Mouse (Mus musculus): Measurements from ENCODE around the gene Trp53bp1. TPM values are rescaled to one million over a fixed set of nuclear protein-coding genes. Genes with fewer than 3 reads are reported as not detected.
A peak's percentile ranks its signal among the peaks of the same experiment; 100 is the strongest.

Gene Trp53bp1
- polyA plus RNA-seq, 1 experiment from 2014 or later: 170 TPM

DNA sequence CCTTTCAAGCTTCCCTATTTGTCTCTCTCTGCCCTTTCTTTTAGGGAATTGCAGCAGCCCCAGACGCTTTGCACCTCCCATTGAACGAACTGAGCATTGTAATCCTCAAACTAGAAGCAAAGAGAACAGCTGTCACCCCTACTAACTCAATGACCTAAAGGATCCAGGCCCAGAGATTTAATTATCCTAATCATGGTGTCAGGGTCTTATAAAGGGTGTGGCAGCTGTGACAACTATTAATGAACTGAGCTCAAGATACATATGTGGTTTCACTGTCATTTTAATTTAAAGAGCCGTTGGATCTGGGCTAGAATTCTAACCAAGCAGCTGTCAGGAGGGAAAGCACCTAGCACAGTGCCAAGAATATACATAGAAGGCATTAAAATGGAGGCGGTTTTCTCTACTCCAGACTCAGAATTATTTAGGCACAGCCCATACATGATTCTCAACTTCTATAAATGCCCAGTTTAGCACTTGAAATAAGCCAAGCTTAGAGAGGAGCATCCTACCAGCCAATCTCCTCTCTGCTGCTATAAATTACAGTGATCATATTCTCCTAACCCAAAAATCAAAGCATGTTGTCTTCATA, 815 bp upstream of the Trp53bp1 start:
- H3K9me3 ChIP-seq (replicated peaks; ENCODE audit: control insufficient read depth, low read length, poor library complexity, severe bottlenecking): no peaks in the 10 kb centered on the region
- H3K4me3 ChIP-seq (ENCODE audit: low read depth, low read length): peak overlapping the region; percentile 85
- H3K36me3 ChIP-seq (ENCODE audit: control insufficient read depth, insufficient read depth, low read length): peaks cover 7% of the 10 kb centered on the region
- H3K27me3 ChIP-seq (ENCODE audit: control insufficient read depth, insufficient read depth, low read depth, low read length): no peaks in the 10 kb centered on the region
- peak overlapping the region; percentile 67 for H3K4me2 ChIP-seq (ENCODE audit: low read length)
- peak overlapping the region; percentile 98 for H3K27ac ChIP-seq (ENCODE audit: low read length)
- H3K9ac ChIP-seq (ENCODE audit: low read depth, low read length): peak overlapping the region; percentile 62
- ATAC-seq: peak; percentile 2; the same call in 1 of the 2 replicates
- peaks cover 38% of the 10 kb centered on the region for H3K4me1 ChIP-seq (ENCODE audit: control insufficient read depth, insufficient read depth, low read length)
- 6% methylated on average over 4 of the region's 4 CpGs for WGBS

DNA sequence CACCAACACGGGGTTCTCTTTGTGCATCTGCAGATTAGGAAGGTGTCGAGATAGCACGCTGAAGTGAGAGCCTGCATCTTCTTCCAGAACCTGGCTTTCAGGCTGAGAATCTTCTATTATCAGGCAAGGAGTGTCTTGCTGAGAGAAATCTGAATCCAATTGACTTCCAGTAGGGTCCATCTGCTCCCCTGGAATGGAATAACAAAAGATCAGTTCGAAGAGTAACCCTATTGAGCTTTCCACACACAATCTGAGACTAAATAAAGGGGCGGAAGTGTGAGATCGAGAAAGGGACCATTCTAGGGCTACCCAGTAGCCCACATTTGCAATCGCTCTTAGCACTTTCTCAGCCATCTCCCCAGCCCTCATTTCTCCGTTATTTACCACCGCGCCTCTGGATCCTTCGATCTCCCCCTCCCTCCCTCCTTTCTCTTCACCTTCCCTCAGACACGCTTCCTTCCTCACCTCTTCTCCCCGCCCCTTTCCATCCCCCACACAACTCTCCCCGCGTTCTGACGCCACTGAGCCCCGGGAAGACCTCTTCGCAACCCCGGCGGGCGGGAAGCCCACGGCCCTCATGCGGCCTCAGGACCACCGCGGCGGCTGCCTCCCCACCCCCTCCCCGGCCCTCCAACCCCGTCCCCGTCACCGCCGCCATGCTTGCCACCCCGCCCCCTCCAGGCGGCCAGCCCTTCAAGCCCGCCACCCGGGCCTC, 529 bp downstream of the Trp53bp1 start:
- H3K9ac ChIP-seq (ENCODE audit: low read depth, low read length): peak overlapping the region; percentile 92
- H3K27ac ChIP-seq (ENCODE audit: low read length): peak overlapping the region; percentile 98
- no peaks in the 10 kb centered on the region for H3K9me3 ChIP-seq (replicated peaks; ENCODE audit: control insufficient read depth, low read length, poor library complexity, severe bottlenecking)
- H3K27me3 ChIP-seq (ENCODE audit: control insufficient read depth, insufficient read depth, low read depth, low read length): no peaks in the 10 kb centered on the region
- under 1% methylated on average over 30 of the region's 35 CpGs for WGBS
- peaks cover 10% of the 10 kb centered on the region for H3K36me3 ChIP-seq (ENCODE audit: control insufficient read depth, insufficient read depth, low read length)
- peaks cover 44% of the 10 kb centered on the region for H3K4me1 ChIP-seq (ENCODE audit: control insufficient read depth, insufficient read depth, low read length)
- H3K4me3 ChIP-seq (ENCODE audit: low read depth, low read length): peak overlapping the region; percentile 85
- ATAC-seq: peak; percentile 88
- H3K4me2 ChIP-seq (ENCODE audit: low read length): peak overlapping the region; percentile 74

DNA sequence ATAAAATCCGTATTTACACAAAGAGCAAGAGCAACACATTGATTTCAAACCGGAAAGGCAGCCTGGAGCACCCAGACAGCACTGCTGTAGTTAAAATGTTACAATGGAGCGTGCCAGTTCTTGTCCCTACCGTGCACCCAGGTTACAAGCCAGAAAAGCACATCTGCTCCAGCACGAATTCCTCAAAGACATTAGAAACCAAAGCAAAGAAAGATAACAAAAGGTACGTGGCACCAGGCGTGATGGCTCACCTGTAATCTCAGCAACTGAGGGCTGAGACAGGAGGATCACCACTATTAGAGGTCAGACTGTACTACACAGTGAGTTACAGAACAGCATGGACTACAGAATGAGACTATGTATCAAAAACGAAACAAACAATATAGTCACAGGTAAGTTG, 2.8 kb downstream of the Trp53bp1 start:
- no peak overlapping the region for H3K27ac ChIP-seq (ENCODE audit: low read length)
- H3K4me1 ChIP-seq (ENCODE audit: control insufficient read depth, insufficient read depth, low read length): peaks cover 45% of the 10 kb centered on the region
- no peak overlapping the region; the same call in 1 of the 2 replicates for H3K4me2 ChIP-seq (ENCODE audit: low read length)
- H3K36me3 ChIP-seq (ENCODE audit: control insufficient read depth, insufficient read depth, low read length): peaks cover 10% of the 10 kb centered on the region
- no peak overlapping the region for H3K9ac ChIP-seq (ENCODE audit: low read depth, low read length)
- 77% methylated on average over 8 of the region's 8 CpGs for WGBS
- ATAC-seq: no peak
- no peaks in the 10 kb centered on the region for H3K27me3 ChIP-seq (ENCODE audit: control insufficient read depth, insufficient read depth, low read depth, low read length)
- no peak overlapping the region for H3K4me3 ChIP-seq (ENCODE audit: low read depth, low read length)
- no peaks in the 10 kb centered on the region for H3K9me3 ChIP-seq (replicated peaks; ENCODE audit: control insufficient read depth, low read length, poor library complexity, severe bottlenecking)

DNA sequence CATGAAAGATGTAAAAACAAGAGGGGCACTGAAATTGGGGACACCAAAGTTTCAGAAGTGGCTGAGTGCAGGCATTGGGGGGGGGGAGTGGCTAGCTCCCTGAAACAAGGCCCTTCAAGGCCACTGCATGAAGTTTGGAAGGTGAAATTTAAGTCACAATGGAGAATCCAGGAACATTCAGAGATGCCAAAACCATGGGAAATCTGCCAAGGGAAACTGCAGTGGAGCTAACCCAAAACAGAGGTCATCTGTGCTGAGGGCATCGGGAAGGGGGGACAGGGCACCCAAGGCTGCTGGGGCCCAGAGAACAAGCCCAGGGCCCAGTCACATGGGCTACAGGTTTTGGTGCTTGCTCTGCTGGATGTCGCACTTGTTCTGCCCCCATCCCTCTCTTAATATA, 21.4 kb downstream of the Trp53bp1 start:
- Histone ChIP-seq H3K9ac (ENCODE audit: low read depth, low read length) (no peak overlapping the region), H3K36me3 (ENCODE audit: control insufficient read depth, insufficient read depth, low read length) (peaks cover 77% of the 10 kb centered on the region), H3K4me2 (ENCODE audit: low read length) (no peak overlapping the region), H3K4me1 (ENCODE audit: control insufficient read depth, insufficient read depth, low read length) (no peaks in the 10 kb centered on the region), H3K27ac (ENCODE audit: low read length) (no peak overlapping the region), H3K27me3 (ENCODE audit: control insufficient read depth, insufficient read depth, low read depth, low read length) (no peaks in the 10 kb centered on the region), H3K4me3 (ENCODE audit: low read depth, low read length) (no peak overlapping the region), H3K9me3 (replicated peaks; ENCODE audit: control insufficient read depth, low read length, poor library complexity, severe bottlenecking) (no peaks in the 10 kb centered on the region)
- no peak for ATAC-seq
- WGBS: 100% methylated on average over 2 of the region's 2 CpGs

DNA sequence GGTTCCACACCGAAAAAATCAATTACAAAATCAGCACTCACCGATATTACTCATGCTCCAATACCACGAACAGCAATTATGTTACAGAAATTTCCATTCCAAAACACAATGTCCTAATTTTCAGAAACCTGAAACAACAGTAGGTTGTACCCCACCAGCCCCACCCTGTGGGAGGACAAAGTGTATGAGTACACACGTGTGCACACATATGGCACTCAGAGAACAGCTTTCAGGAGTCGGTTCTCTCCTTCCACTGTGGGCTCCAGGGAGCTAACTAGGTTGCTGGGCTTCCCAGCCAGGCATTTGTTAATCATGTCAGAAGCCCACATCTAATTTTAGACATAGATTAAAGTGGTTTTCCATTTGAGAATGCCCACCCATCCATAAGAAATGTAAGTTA, 27.1 kb downstream of the Trp53bp1 start:
- WGBS: 95% methylated on average over 5 of the region's 5 CpGs
- no peak overlapping the region for H3K9ac ChIP-seq (ENCODE audit: low read depth, low read length)
- H3K4me2 ChIP-seq (ENCODE audit: low read length): no peak overlapping the region
- no peak overlapping the region for H3K27ac ChIP-seq (ENCODE audit: low read length)
- no peaks in the 10 kb centered on the region for H3K4me1 ChIP-seq (ENCODE audit: control insufficient read depth, insufficient read depth, low read length)
- H3K9me3 ChIP-seq (replicated peaks; ENCODE audit: control insufficient read depth, low read length, poor library complexity, severe bottlenecking): no peaks in the 10 kb centered on the region
- H3K36me3 ChIP-seq (ENCODE audit: control insufficient read depth, insufficient read depth, low read length): peaks cover 39% of the 10 kb centered on the region
- ATAC-seq: no peak
- no peaks in the 10 kb centered on the region for H3K27me3 ChIP-seq (ENCODE audit: control insufficient read depth, insufficient read depth, low read depth, low read length)
- no peak overlapping the region for H3K4me3 ChIP-seq (ENCODE audit: low read depth, low read length)

DNA sequence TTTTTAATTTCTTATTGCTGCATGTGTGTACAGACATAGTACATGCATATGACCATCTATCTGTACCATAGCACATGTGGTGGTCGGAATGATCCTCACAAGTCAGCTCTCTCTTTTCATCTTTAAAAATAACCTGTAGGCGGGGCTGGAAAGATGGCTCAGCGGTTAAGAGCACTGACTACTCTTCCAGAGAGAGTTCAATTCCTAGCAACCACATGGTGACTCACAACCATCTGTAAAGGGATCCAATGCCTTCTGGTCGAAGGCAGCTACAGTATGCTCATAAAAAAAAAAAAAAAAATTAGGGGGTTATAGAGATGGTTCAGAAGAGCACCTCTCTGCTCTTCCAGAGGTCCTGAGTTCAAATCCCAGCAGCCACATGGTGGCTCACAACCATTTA, 31.8 kb downstream of the Trp53bp1 start:
- WGBS: 93% methylated on average over 4 of the region's 4 CpGs
- no peak for ATAC-seq
- H3K4me3 ChIP-seq (ENCODE audit: low read depth, low read length): no peak overlapping the region
- no peak overlapping the region for H3K9ac ChIP-seq (ENCODE audit: low read depth, low read length)
- H3K4me1 ChIP-seq (ENCODE audit: control insufficient read depth, insufficient read depth, low read length): no peaks in the 10 kb centered on the region
- no peak overlapping the region for H3K4me2 ChIP-seq (ENCODE audit: low read length)
- H3K27me3 ChIP-seq (ENCODE audit: control insufficient read depth, insufficient read depth, low read depth, low read length): no peaks in the 10 kb centered on the region
- H3K9me3 ChIP-seq (replicated peaks; ENCODE audit: control insufficient read depth, low read length, poor library complexity, severe bottlenecking): no peaks in the 10 kb centered on the region
- no peak overlapping the region for H3K27ac ChIP-seq (ENCODE audit: low read length)
- H3K36me3 ChIP-seq (ENCODE audit: control insufficient read depth, insufficient read depth, low read length): peaks cover 24% of the 10 kb centered on the region

DNA sequence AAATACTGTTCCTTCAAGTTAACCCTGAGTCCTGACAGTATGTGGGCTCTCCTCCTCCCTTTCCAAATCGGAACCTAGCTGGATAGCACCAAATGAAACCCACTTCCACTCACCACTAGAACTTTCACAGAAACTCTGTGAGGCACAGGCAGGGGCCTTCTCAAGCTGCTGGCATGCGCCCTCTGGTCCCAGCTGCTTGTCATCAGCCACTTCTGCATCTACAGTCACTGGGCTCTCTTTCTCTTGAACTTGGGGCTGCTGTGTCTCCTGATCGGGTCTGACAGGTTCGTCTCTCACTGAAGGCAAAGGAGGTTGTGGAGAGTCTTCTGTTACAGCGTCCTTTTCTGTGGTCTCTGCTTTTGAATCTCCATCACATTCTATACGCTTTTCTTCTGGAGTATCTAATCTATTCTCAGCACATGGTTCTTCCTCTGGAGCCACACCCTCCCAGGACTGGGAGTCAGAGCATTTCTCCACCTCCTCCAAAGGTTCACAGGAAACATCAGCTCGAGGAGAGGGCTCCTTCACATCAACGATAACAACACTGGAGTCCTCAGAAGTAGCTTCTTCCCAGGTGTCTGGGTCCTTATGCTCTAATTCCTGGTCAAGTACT, 35.6 kb downstream of the Trp53bp1 start:
- no peak overlapping the region for H3K9ac ChIP-seq (ENCODE audit: low read depth, low read length)
- no peak overlapping the region for H3K4me3 ChIP-seq (ENCODE audit: low read depth, low read length)
- H3K4me2 ChIP-seq (ENCODE audit: low read length): no peak overlapping the region
- WGBS: 93% methylated on average over 8 of the region's 8 CpGs
- H3K36me3 ChIP-seq (ENCODE audit: control insufficient read depth, insufficient read depth, low read length): peaks cover 34% of the 10 kb centered on the region
- H3K9me3 ChIP-seq (replicated peaks; ENCODE audit: control insufficient read depth, low read length, poor library complexity, severe bottlenecking): no peaks in the 10 kb centered on the region
- no peak for ATAC-seq
- H3K27me3 ChIP-seq (ENCODE audit: control insufficient read depth, insufficient read depth, low read depth, low read length): no peaks in the 10 kb centered on the region
- H3K4me1 ChIP-seq (ENCODE audit: control insufficient read depth, insufficient read depth, low read length): no peaks in the 10 kb centered on the region
- no peak overlapping the region for H3K27ac ChIP-seq (ENCODE audit: low read length)

DNA sequence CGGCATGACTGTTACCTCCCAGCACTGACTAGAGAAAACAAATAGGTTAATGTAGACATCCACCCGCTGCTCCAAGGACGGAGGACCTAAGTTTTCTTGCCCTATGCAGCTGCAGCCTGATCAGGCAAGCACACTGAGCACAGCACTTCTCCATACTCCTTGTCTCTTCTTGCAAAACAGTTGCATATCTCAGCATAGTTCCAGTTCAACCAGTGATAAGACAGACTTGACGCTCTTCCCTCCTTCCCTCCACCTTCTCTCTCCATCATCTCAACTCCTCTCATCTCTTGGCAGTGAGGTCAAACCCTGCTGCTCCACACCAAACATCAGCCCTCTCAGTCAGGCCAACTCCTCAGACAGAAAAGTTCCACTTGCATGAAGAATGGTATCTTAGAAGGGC, 43.1 kb downstream of the Trp53bp1 start:
- H3K36me3 ChIP-seq (ENCODE audit: control insufficient read depth, insufficient read depth, low read length): peaks cover 30% of the 10 kb centered on the region
- no peak overlapping the region for H3K4me3 ChIP-seq (ENCODE audit: low read depth, low read length)
- no peak for ATAC-seq
- H3K27ac ChIP-seq (ENCODE audit: low read length): no peak overlapping the region
- H3K9me3 ChIP-seq (replicated peaks; ENCODE audit: control insufficient read depth, low read length, poor library complexity, severe bottlenecking): no peaks in the 10 kb centered on the region
- WGBS: 72% methylated on average over 4 of the region's 4 CpGs
- 0 out of 2 replicates have a peak, but pooled peaks cover 2% of the 10 kb centered on the region for H3K4me1 ChIP-seq (ENCODE audit: control insufficient read depth, insufficient read depth, low read length)
- no peaks in the 10 kb centered on the region for H3K27me3 ChIP-seq (ENCODE audit: control insufficient read depth, insufficient read depth, low read depth, low read length)
- H3K4me2 ChIP-seq (ENCODE audit: low read length): no peak overlapping the region
- no peak overlapping the region for H3K9ac ChIP-seq (ENCODE audit: low read depth, low read length)

DNA sequence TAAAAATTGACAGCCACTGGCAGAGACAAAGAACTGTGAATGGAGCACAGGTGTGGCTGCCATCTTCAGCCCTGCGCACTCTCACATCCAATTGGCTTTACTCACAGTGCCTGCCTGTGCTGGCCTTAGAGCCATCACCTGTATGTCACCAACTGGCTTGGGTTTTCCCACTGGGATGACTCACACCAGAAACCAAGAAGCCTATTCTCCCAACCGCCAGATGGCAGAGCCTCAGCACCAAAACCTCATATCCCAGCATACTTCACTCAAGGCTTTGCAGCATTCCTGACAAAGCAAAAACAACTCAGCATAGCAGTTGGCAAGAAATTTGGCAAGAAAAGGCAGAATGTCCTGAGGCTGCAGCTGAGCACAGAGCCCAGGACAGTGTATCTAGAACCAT, 48.2 kb downstream of the Trp53bp1 start:
- Histone ChIP-seq H3K4me1 (ENCODE audit: control insufficient read depth, insufficient read depth, low read length) (0 out of 2 replicates have a peak, but pooled peaks cover 2% of the 10 kb centered on the region), H3K27me3 (ENCODE audit: control insufficient read depth, insufficient read depth, low read depth, low read length) (no peaks in the 10 kb centered on the region), H3K4me3 (ENCODE audit: low read depth, low read length) (no peak overlapping the region), H3K9me3 (replicated peaks; ENCODE audit: control insufficient read depth, low read length, poor library complexity, severe bottlenecking) (no peaks in the 10 kb centered on the region), H3K36me3 (ENCODE audit: control insufficient read depth, insufficient read depth, low read length) (peaks cover 36% of the 10 kb centered on the region), H3K4me2 (ENCODE audit: low read length) (no peak overlapping the region), H3K27ac (ENCODE audit: low read length) (no peak overlapping the region), H3K9ac (ENCODE audit: low read depth, low read length) (no peak overlapping the region)
- no peak for ATAC-seq
- WGBS: 83% methylated on average over 2 of the region's 2 CpGs
